Mouse (Mus musculus): ENCODE measurements at regions not wholly inside any gene's neighbourhood (a gene's known extent, or its start where the extent isn't known, plus 50 kb on each side); places are given as distances from the start of the nearest gene placed in this dataset.

DNA sequence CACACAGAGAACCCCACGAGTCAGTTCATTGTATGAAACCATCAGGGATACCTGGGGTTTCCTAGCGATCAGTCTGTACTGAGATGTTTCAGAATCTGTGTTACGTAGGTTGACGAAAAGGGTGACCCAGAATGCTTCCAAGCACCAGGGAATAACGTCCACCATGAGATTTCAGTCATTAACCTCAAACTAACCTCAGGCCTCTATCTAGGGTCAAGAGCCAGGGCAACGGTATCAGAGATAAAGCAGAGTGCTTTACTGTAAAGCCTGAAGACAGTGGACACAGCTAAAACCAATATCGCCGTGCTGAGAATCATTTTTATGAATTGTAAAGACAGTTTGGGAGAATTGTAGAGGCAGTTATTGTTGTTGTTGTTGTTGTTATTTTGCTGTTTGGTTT, 52.9 kb upstream of the Errfi1 start:
- H3K4me1 ChIP-seq (replicated peaks) = peaks cover 26% of the 10 kb centered on the region
- WGBS = 75% methylated on average over 8 of the region's 8 CpGs
- H3K27me3 ChIP-seq (replicated peaks) = no peaks in the 10 kb centered on the region
- H3K27ac ChIP-seq = no peak overlapping the region
- H3K4me2 ChIP-seq (replicated peaks) = no peak overlapping the region
- H3K9ac ChIP-seq = no peak overlapping the region
- no peak for ATAC-seq
- H3K9me3 ChIP-seq = no peaks in the 10 kb centered on the region
- no peaks in the 10 kb centered on the region for H3K36me3 ChIP-seq
- H3K4me3 ChIP-seq (replicated peaks) = no peak overlapping the region

DNA sequence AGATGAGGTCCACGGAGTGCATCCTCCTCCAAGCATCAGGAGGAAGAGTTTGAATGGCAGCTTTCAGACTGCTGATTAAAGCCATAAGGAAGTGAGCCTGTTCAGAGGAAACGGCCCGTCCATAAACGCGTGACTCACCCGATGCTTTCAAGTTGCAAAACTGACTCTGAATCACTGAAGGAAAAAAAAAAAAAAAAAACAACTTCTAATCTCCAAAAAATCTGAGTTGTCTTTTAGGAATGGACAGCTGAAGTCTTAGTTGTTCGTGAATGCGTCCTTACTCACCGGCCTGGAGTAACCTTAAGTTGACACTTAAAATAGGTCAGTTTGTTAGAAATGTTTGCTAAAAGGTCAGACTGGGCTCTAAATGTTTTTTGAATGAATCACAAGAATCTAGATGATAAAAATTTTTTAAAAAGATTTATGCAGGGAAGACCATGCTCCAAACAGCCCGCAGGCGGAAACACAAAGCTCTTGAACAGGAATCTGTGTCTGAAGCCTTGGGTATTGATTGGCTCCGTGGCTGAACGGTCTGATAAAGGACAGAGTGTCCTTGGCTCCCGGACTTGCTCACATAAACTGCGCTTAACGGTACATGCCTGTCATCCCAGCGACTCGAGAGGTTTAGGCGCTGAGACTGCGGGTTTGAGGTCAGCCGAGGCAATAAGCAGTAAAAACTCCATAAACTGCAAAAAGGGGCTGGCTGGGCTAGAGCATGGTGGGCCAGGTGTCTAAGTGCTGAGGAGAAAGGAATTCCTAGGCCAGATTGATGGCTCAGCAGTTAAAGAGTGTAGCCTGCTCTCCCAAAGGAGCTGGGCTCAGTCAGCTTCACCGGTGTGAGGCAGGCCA, 53.9 kb upstream of the Errfi1 start:
- Histone ChIP-seq H3K4me1 (replicated peaks) (peaks cover 23% of the 10 kb centered on the region), H3K27ac (peak overlapping the region; percentile 80), H3K27me3 (replicated peaks) (no peaks in the 10 kb centered on the region), H3K4me3 (replicated peaks) (no peak overlapping the region), H3K36me3 (no peaks in the 10 kb centered on the region), H3K4me2 (replicated peaks) (peak overlapping the region; percentile 28), H3K9me3 (no peaks in the 10 kb centered on the region), H3K9ac (no peak overlapping the region)
- ATAC-seq = peak; percentile 78
- WGBS = 15% methylated on average over 22 of the region's 22 CpGs

- ATAC-seq = peak; percentile 74
- no peak overlapping the region for H3K4me3 ChIP-seq (replicated peaks)
- peaks cover 23% of the 10 kb centered on the region for H3K4me1 ChIP-seq (replicated peaks)
- H3K27ac ChIP-seq = peak overlapping the region; percentile 80
- peak overlapping the region; percentile 28; the same call in 1 of the 2 replicates for H3K4me2 ChIP-seq (replicated peaks)
- no peak overlapping the region for H3K9ac ChIP-seq
- no peaks in the 10 kb centered on the region for H3K36me3 ChIP-seq
- H3K27me3 ChIP-seq (replicated peaks) = no peaks in the 10 kb centered on the region
- H3K9me3 ChIP-seq = no peaks in the 10 kb centered on the region
- WGBS = 17% methylated on average over 13 of the region's 13 CpGs
Observed at GRCm38 (mm10) chr4:150798783-150799530, 54.8 kb upstream of the Errfi1 start.

DNA sequence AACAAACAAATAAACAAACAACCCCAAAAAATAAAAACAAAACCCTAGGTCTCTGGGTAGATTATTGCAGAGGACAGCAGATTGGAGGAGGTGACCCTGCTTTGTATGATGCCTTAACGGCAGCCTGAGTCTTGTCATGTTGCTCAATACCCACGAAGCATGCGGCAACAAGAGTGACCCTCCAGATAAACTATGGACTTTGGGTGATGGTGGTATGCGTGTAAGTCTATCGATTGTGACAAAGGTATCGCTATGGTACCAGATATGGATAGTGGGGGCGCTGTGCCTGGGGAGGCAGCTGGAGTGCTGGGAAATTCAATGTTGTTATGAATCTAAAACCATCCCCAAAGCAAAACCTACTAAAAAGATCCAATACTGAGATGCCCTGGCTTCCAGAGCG, 55.4 kb upstream of the Errfi1 start:
- H3K9ac ChIP-seq = no peak overlapping the region
- no peaks in the 10 kb centered on the region for H3K27me3 ChIP-seq (replicated peaks)
- H3K9me3 ChIP-seq = no peaks in the 10 kb centered on the region
- peaks cover 23% of the 10 kb centered on the region for H3K4me1 ChIP-seq (replicated peaks)
- ATAC-seq = 0 out of 2 replicates have a peak, but pooled peaks have one; percentile 6
- H3K36me3 ChIP-seq = no peaks in the 10 kb centered on the region
- H3K27ac ChIP-seq = peak overlapping the region; percentile 80
- H3K4me3 ChIP-seq (replicated peaks) = no peak overlapping the region
- 0 out of 2 replicates have a peak overlapping the region, but pooled peaks have one; percentile 20 for H3K4me2 ChIP-seq (replicated peaks)
- 74% methylated on average over 8 of the region's 8 CpGs for WGBS

- Histone ChIP-seq H3K4me3 (replicated peaks) (no peak overlapping the region), H3K27ac (no peak overlapping the region), H3K4me1 (replicated peaks) (peaks cover 23% of the 10 kb centered on the region), H3K27me3 (replicated peaks) (no peaks in the 10 kb centered on the region), H3K9me3 (no peaks in the 10 kb centered on the region), H3K9ac (no peak overlapping the region), H3K4me2 (replicated peaks) (no peak overlapping the region), H3K36me3 (no peaks in the 10 kb centered on the region)
- whole genome bisulfite sequencing = 84% methylated on average over 3 of the region's 3 CpGs
- ATAC-seq = no peak
Observed at GRCm38 (mm10) chr4:150797057-150797456, 56.7 kb upstream of the Errfi1 start.

DNA sequence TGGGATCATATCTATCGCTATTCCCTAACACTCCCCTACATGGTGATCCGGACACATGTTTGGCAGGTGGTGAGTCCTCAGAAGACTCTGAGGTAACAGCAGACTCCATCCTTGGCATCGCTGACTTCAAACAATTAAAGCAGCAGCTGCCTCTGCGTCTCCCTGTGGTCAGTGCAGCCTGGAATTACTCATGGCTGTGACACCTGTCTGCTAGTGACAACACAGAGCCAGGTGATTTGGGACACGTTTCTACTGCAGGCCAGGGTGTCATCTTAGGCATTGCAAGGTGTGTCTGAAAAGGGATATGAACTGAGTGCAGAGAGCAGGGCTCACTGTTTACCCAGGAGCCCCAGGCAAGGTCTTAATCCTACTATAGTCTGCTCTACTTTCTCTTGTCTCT, 58.8 kb upstream of the Errfi1 start:
- Histone ChIP-seq H3K27me3 (replicated peaks) (no peaks in the 10 kb centered on the region), H3K9me3 (no peaks in the 10 kb centered on the region), H3K4me3 (replicated peaks) (no peak overlapping the region), H3K36me3 (no peaks in the 10 kb centered on the region), H3K9ac (no peak overlapping the region), H3K27ac (no peak overlapping the region), H3K4me1 (replicated peaks) (peaks cover 15% of the 10 kb centered on the region), H3K4me2 (replicated peaks) (no peak overlapping the region)
- ATAC-seq = no peak
- 60% methylated on average over 5 of the region's 5 CpGs for WGBS

GRCm38 (mm10) chr4:150794257-150794794, 59.4 kb upstream of the Errfi1 start:
- Histone ChIP-seq H3K27ac (no peak overlapping the region), H3K4me1 (replicated peaks) (peaks cover 12% of the 10 kb centered on the region; the same call in 1 of the 2 replicates), H3K27me3 (replicated peaks) (no peaks in the 10 kb centered on the region), H3K4me3 (replicated peaks) (no peak overlapping the region), H3K36me3 (no peaks in the 10 kb centered on the region), H3K9me3 (no peaks in the 10 kb centered on the region), H3K4me2 (replicated peaks) (no peak overlapping the region), H3K9ac (no peak overlapping the region)
- ATAC-seq = no peak
- WGBS = 62% methylated on average over 9 of the region's 9 CpGs

GRCm38 (mm10) chr4:150793146-150793545, 60.6 kb upstream of the Errfi1 start:
- Histone ChIP-seq H3K4me3 (replicated peaks) (no peak overlapping the region), H3K4me1 (replicated peaks) (peaks cover under 1% of the 10 kb centered on the region; the same call in 1 of the 2 replicates), H3K9me3 (no peaks in the 10 kb centered on the region), H3K27me3 (replicated peaks) (no peaks in the 10 kb centered on the region), H3K9ac (no peak overlapping the region), H3K27ac (no peak overlapping the region), H3K4me2 (replicated peaks) (no peak overlapping the region), H3K36me3 (no peaks in the 10 kb centered on the region)
- WGBS = 86% methylated on average over 12 of the region's 12 CpGs
- ATAC-seq = no peak

GRCm38 (mm10) chr4:150789166-150789565, 64.6 kb upstream of the Errfi1 start:
- peak; percentile 52 for ATAC-seq
- H3K4me2 ChIP-seq (replicated peaks) = no peak overlapping the region
- no peaks in the 10 kb centered on the region for H3K9me3 ChIP-seq
- H3K9ac ChIP-seq = no peak overlapping the region
- peaks cover 4% of the 10 kb centered on the region; the same call in 1 of the 2 replicates for H3K4me1 ChIP-seq (replicated peaks)
- no peaks in the 10 kb centered on the region for H3K36me3 ChIP-seq
- no peak overlapping the region for H3K4me3 ChIP-seq (replicated peaks)
- no peak overlapping the region for H3K27ac ChIP-seq
- 41% methylated on average over 7 of the region's 7 CpGs for WGBS
- no peaks in the 10 kb centered on the region for H3K27me3 ChIP-seq (replicated peaks)

GRCm38 (mm10) chr4:150787113-150787512, 66.6 kb upstream of the Errfi1 start:
- no peak overlapping the region for H3K27ac ChIP-seq
- ATAC-seq = no peak
- H3K4me3 ChIP-seq (replicated peaks) = no peak overlapping the region
- H3K36me3 ChIP-seq = no peaks in the 10 kb centered on the region
- no peaks in the 10 kb centered on the region for H3K9me3 ChIP-seq
- H3K9ac ChIP-seq = no peak overlapping the region
- H3K27me3 ChIP-seq (replicated peaks) = no peaks in the 10 kb centered on the region
- 46% methylated on average over 6 of the region's 6 CpGs for WGBS
- H3K4me1 ChIP-seq (replicated peaks) = peaks cover 4% of the 10 kb centered on the region; the same call in 1 of the 2 replicates
- no peak overlapping the region for H3K4me2 ChIP-seq (replicated peaks)

DNA sequence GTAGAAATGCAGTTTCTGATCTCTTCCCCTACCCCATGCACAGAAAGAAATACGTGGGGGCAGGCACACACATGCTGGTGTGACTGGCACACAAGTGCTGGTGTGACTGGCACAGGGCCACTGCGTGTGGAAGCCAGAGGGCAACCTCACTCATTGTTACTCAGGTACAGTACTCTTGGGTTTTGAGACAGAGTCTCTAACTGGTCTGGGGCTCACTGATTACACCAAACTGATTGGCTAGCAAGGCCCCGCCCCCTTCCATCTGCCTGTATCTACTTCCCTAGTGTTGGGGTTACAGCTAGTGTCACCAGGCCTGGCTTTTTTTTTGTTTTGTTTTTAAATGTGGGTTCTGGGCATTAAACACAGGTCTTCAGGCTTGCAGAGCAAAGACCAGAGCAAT, 67.1 kb upstream of the Errfi1 start:
- Histone ChIP-seq H3K36me3 (no peaks in the 10 kb centered on the region), H3K27me3 (replicated peaks) (no peaks in the 10 kb centered on the region), H3K27ac (no peak overlapping the region), H3K9ac (no peak overlapping the region), H3K4me3 (replicated peaks) (no peak overlapping the region), H3K4me1 (replicated peaks) (peaks cover 4% of the 10 kb centered on the region; the same call in 1 of the 2 replicates), H3K9me3 (no peaks in the 10 kb centered on the region), H3K4me2 (replicated peaks) (no peak overlapping the region)
- no peak for ATAC-seq
- WGBS = 82% methylated on average over 3 of the region's 3 CpGs

All from intestine, embryonic 15.5 days (tissue).